Mouse (Mus musculus) kidney, postnatal 14 days (tissue): ENCODE results near the gene Lbx2.

Experiments
- DNase-seq: peaks from one replicate; pipeline ENCODE4 v3.0.0; 2022; ENCODE audit warnings: mixed read lengths

The Lbx2 gene

GRCm38 (mm10) chr6:83086121-83087035 is at the start of gene Lbx2:
Lbx2 (plus strand) TSS chr6:83086367.
- DNase-seq = no peak

GRCm38 (mm10) chr6:83037188-83037587 is 49.0 kb upstream of the Lbx2 start:
- no peak for DNase-seq

- peak; percentile 94 for DNase-seq
Measured at GRCm38 (mm10) chr6:83038496-83039012, 47.6 kb upstream of the Lbx2 start.

GRCm38 (mm10) chr6:83040601-83041000 is 45.6 kb upstream of the Lbx2 start:
- no peak for DNase-seq

- no peak for DNase-seq
Measured at GRCm38 (mm10) chr6:83043561-83043960, 42.6 kb upstream of the Lbx2 start.

GRCm38 (mm10) chr6:83043993-83044392 is 42.2 kb upstream of the Lbx2 start:
- DNase-seq = no peak

- peak; percentile 45 for DNase-seq
Measured at GRCm38 (mm10) chr6:83044742-83045141, 41.4 kb upstream of the Lbx2 start.

- no peak for DNase-seq
Measured at GRCm38 (mm10) chr6:83049367-83049766, 36.8 kb upstream of the Lbx2 start.

- DNase-seq = no peak
Measured at GRCm38 (mm10) chr6:83053136-83053960, 32.8 kb upstream of the Lbx2 start.

- DNase-seq = peak; percentile 98
Measured at GRCm38 (mm10) chr6:83054074-83054851, 31.9 kb upstream of the Lbx2 start, which contains the start of gene Aup1. Aup1 (plus strand) TSS chr6:83054521.

GRCm38 (mm10) chr6:83054871-83055431 is 31.2 kb upstream of the Lbx2 start, which contains the start of gene Htra2:
Htra2 (minus strand) TSS chr6:83055273.
- DNase-seq = no peak

- DNase-seq = peak; percentile 87
Measured at GRCm38 (mm10) chr6:83057790-83058189, 28.4 kb upstream of the Lbx2 start, which contains the start of gene Dqx1. Dqx1 (plus strand) TSS chr6:83057844.

GRCm38 (mm10) chr6:83058725-83059124 is 27.4 kb upstream of the Lbx2 start:
- no peak for DNase-seq

- DNase-seq = no peak
Measured at GRCm38 (mm10) chr6:83065995-83066394, 20.2 kb upstream of the Lbx2 start.

GRCm38 (mm10) chr6:83066441-83066840 is 19.7 kb upstream of the Lbx2 start:
- no peak for DNase-seq

- no peak for DNase-seq
Measured at GRCm38 (mm10) chr6:83068221-83068620, 17.9 kb upstream of the Lbx2 start.

GRCm38 (mm10) chr6:83068706-83069487 is 17.3 kb upstream of the Lbx2 start:
- DNase-seq = no peak

- DNase-seq = no peak
Measured at GRCm38 (mm10) chr6:83069488-83070246, 16.5 kb upstream of the Lbx2 start.

- DNase-seq = no peak
Measured at GRCm38 (mm10) chr6:83070247-83070310, 16.1 kb upstream of the Lbx2 start, which contains the start of gene Tlx2. Tlx2 (minus strand) TSS chr6:83070293.

- DNase-seq = no peak
Measured at GRCm38 (mm10) chr6:83070311-83071219, 15.6 kb upstream of the Lbx2 start.
